Mouse (Mus musculus) thymus, postnatal 36 days (tissue): ENCODE results near the gene Fam3c.
A peak's percentile ranks its signal among the peaks of the same experiment; 100 is the strongest.

Experiments
- DNase-seq, 2 experiments: peaks; one replicate each; pipeline ENCODE4 v3.0.0; 2022; ENCODE audit warnings: mixed read lengths in 2 of 2

Gene Fam3c

DNA sequence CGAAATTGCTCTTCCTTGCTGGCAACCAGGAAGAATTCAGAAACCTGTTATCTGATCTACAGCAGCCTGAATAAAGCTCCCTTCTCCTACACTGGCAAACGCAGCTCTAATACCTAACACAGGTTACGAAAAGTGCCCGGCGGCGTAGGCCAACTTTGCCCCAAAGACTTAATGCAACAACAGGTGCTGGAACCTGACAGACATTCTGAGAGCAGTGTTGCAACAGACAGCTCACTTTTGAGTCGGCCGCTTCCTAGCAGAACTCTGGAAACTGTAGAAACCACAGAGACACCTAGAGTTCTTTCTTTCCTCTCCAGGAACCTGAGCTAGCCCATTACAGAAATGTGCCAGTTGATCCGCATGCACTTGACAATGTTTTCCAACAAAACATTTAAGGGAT lies 4.5 kb downstream of the Fam3c start:
- DNase-seq = peak in 1 of 2 experiments; percentile 14

DNA sequence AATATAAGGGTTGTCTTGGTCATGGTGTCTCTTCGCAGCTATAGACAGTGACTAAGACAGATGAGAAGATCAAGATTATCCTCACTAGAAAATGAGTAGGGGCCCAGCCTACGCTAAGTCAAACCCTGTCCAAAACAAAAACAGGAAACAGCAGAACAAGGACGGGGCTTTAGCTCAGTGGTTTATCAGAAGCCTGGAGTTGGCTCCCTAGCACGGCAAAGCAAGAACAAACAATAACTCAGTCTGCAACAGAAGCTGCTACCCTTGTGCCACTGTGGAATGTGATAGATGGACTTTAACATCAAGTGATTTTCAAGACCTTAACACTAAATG lies 5.8 kb downstream of the Fam3c start:
- DNase-seq = no peak

DNA sequence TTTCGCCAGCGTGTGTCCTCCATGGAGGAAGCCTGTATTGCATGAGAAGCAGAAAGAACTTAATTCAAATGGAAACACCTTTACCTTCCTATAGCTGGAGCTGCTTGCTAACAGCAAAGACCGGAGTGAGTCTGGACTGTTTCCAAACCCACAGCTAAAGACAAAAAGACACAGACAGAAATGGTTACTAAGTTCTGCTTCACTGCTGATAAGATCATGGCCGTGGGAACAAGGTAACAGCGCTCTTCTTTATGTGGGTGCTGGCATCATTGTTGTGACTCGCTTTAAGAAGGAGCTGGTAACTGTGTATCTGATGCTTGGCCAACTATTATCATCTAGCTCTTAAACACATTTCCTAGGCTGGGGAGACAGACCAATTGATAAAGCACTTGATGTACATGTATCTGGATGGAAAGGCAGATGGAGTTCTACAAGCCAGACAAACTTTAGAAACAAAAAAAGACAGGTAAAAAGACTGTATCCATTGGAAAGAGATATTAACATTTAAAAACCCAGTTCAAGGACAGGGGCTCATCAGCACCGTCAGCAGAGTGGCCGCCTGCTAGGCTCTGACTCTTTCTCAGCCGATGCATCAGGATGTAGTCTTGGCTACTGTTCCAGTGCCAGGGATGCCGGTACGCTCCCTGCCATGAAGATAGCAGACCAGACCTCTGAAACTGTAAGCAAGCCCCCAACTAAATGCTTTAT lies 6.4 kb downstream of the Fam3c start:
- peak in 1 of 2 experiments; percentile 17 for DNase-seq

DNA sequence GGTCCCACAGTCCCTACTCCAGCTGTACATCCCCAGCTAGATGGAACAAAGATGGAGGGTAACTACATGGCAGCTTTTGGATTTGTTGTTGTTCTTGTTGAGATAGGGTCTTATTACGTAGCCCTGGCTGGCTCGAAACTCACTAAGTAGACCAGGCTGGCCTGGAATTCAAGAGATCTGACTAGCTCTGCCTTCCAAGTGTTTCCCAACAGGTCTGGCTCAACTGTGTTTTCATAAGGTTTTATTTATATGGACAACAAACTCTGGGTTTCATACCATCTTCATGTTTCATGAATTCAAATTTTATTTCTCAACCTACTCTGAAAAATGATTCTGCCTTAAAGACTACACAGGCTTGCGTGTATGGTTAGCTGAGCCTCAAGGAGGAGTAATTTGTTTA lies 7.1 kb downstream of the Fam3c start:
- no peak for DNase-seq

DNA sequence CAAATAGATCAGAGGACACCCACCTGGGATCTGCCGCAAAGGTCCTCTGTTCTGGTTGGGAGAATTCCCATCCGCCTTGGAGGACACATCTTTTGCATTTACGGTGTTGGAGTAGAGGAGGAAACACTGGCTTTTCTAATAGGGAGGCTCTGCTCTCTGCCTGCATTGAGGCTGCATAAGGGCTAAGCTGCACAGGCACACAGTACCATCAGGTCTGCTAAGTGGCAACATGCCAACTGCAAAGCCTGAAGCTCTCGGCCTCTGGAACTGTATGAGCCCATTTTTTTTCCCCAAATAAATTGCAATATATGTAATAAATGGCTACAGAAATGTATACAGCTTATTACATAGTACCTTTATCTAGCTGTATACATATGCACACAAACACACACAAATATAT lies 7.9 kb downstream of the Fam3c start:
- no peak for DNase-seq

DNA sequence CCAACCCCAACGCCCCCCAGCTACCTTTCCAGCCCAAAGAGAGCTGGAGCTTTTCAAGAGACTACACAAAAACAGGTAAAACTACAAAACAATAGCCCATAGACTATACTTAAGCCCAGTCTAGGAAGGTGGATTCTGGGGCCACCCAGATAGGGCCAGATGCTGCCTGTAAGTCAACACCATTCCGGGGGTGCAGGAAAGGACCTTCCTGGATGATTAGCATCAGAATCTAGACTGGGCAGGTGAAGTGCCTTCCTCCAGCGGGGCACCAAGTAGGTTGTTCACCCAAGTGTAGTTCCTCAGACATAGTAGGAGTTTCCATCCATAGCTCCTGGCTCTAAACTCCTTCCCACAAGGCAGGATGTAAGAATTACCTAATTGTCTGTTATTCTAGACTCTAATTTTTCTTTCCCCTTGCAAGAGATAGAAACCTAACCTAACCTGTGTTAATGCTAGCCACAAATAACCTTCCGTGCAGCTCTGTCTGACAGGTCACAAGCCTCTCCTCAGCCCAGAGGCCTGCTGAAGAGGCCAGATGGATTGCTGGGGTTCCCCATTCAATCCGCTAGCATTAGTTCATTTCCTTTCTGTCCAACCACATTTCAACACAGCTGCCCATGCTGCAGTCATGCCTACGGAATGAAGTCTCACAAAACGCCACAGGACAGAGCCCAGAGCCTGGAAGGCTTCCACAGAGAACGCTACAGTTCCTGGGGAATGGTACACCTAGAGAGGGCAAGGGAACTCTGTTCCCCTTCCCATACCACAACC lies 8.7 kb downstream of the Fam3c start:
- no peak for DNase-seq

DNA sequence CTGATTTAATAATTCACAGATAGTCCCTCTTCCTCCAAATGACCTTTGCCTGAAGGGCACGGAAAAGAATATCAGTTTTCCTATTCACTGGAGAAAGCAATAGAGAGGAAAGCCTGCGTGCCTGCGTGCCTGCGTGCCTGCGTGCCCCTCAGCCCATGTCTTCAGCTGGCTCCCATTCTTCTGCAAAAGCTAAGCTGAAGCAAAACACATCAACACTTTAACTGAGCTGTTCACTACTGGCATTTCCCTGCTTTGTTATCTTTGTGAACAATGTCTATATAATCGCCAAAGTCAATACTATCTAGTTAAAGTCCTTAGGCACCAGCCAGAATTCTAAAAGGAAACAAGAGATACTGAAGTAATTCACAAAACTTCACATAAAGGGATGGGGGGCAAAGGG lies 11.6 kb downstream of the Fam3c start:
- DNase-seq = no peak

GRCm38 (mm10) chr6:22343706-22344105 lies 12.3 kb downstream of the Fam3c start:
- DNase-seq = no peak

- no peak for DNase-seq
Observed at GRCm38 (mm10) chr6:22343292-22343691, 12.8 kb downstream of the Fam3c start.

DNA sequence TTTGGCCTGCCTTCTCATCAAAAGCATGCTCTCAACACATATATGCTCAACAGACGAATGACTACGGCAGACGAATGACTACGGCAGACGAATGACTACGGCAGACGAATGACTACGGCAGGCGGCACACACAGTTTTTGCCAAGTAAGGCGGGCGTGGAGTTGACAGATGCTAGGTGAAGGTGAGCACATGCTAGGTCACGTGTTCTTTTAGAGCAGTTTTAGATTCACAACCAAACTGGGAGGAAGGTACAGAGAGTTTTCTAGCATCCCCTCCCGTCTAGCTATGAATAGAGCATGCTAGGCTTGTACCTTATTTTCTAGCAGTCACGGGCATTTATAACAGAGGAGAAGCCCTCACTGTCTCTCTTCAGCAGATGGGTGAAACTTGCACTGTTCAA lies 15.3 kb downstream of the Fam3c start:
- DNase-seq = no peak

GRCm38 (mm10) chr6:22339763-22340542 lies 16.1 kb downstream of the Fam3c start:
- DNase-seq = no peak

- no peak for DNase-seq
Observed at GRCm38 (mm10) chr6:22332548-22332947, 23.5 kb downstream of the Fam3c start.

DNA sequence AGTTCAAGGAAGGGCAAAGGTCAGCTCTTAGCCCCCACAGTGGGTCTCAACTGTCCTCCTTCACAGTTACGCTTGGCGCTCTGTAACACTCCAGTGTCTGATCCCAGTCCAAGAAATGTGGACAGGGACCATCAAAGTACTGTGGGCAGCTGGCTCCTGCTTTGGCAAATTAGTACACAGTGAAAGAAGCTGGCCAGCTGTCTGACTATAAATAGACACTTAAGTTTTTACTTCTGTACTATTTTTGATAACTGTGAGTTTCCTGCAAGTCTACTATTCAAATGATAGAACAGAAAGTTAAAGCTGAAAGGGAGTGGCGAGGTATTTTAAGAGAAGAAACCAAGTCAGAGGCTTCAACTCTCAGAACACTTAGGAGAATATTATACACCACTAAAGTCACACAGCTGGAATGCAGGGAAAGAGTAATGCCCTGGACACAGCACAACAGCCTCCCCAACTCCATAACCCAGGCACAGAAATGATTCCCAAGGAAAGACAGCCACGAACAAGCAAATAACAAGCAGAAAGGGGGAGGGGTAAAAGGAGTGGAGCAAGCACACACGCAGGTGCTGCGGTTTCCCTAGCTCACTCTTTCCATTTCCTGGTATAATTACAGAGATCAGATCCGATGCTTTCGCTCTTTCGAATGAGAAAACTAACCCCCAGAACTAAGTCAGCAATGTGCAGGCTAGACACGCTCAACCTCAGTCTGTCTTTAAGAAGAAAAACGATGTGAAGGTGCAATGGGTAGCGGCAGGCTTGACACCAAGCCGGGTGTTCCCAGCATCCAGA lies 25.7 kb downstream of the Fam3c start:
- DNase-seq = peak; percentile 22 to 23

GRCm38 (mm10) chr6:22327931-22328330 lies 28.1 kb downstream of the Fam3c start:
- no peak for DNase-seq

GRCm38 (mm10) chr6:22327091-22327490 lies 29.0 kb downstream of the Fam3c start:
- no peak for DNase-seq

GRCm38 (mm10) chr6:22326289-22326688 lies 29.8 kb downstream of the Fam3c start:
- DNase-seq = no peak

GRCm38 (mm10) chr6:22325364-22326072 lies 30.5 kb downstream of the Fam3c start:
- peak; percentile 64 to 79 for DNase-seq

- no peak for DNase-seq
Observed at GRCm38 (mm10) chr6:22298059-22298458, 58.0 kb downstream of the Fam3c start.

DNA sequence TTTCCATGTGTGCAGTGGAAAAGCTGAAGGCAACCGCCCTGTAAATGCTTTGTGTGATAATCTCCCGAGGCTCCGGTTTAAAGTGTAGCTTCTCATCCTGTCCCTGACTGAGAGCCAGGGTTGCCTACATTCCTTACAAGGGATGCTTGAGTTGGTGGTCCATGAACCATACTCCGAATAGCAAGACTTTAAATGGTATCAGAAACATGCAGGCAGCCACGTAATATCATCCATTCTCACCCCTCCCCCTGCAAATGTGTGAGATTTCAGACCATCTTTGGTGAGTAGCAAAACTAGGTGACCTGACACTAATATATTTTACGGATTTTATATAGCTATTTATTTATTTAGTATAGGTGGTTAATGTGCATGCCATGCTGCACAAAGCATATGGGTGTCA lies 59.0 kb downstream of the Fam3c start:
- no peak for DNase-seq

- DNase-seq = no peak
Observed at GRCm38 (mm10) chr6:22293922-22294321, 62.1 kb downstream of the Fam3c start.

- no peak for DNase-seq
Observed at GRCm38 (mm10) chr6:22292056-22292455, 64.0 kb downstream of the Fam3c start.

GRCm38 (mm10) chr6:22290790-22291189 lies 65.3 kb downstream of the Fam3c start:
- DNase-seq = no peak
